Mouse (Mus musculus) heart, adult 9 months (tissue): ENCODE measurements around the gene Sf3a1.

Source experiments
- DNase-seq, 2 experiments: peaks; one replicate each; pipeline ENCODE4 v3.0.0; 2022; ENCODE audit warnings: low spot score in 2 of 2

Sf3a1 gene

GRCm38 (mm10) chr11:4134986-4135935, 24.9 kb upstream of the Sf3a1 start, which contains the start of gene Rnf215:
Rnf215 (plus strand) TSS chr11:4135202.
- DNase-seq, result peak; percentile 89

GRCm38 (mm10) chr11:4138964-4139363, 21.2 kb upstream of the Sf3a1 start:
- DNase-seq, result no peak

- DNase-seq, result no peak
These were observed 18.6 kb upstream of the Sf3a1 start for GRCm38 (mm10) chr11:4141505-4141904.

GRCm38 (mm10) chr11:4142352-4142751, 17.8 kb upstream of the Sf3a1 start:
- no peak for DNase-seq

- no peak for DNase-seq
These were observed 16.7 kb upstream of the Sf3a1 start for GRCm38 (mm10) chr11:4143281-4144062.

- DNase-seq, result no peak
These were observed 13.8 kb upstream of the Sf3a1 start for GRCm38 (mm10) chr11:4146381-4146780.

- DNase-seq, result no peak
These were observed 13.1 kb upstream of the Sf3a1 start for GRCm38 (mm10) chr11:4147098-4147497.

GRCm38 (mm10) chr11:4148120-4148519, 12.0 kb upstream of the Sf3a1 start:
- DNase-seq, result peak; percentile 36 to 68

- no peak for DNase-seq
These were observed 11.5 kb upstream of the Sf3a1 start for GRCm38 (mm10) chr11:4148536-4149156.

- DNase-seq, result no peak
These were observed 10.3 kb upstream of the Sf3a1 start for GRCm38 (mm10) chr11:4149886-4150285.

GRCm38 (mm10) chr11:4153694-4154093, 6.5 kb upstream of the Sf3a1 start:
- no peak for DNase-seq

- DNase-seq, result no peak
These were observed 4.5 kb upstream of the Sf3a1 start for GRCm38 (mm10) chr11:4155641-4156040.

GRCm38 (mm10) chr11:4158676-4159075, 1.5 kb upstream of the Sf3a1 start:
- DNase-seq, result no peak

GRCm38 (mm10) chr11:4160758-4161480, 769 bp downstream of the Sf3a1 start:
- no peak for DNase-seq

- no peak for DNase-seq
These were observed 4.6 kb downstream of the Sf3a1 start for GRCm38 (mm10) chr11:4164701-4165100.

GRCm38 (mm10) chr11:4166467-4167090, 6.4 kb downstream of the Sf3a1 start:
- no peak for DNase-seq

GRCm38 (mm10) chr11:4174586-4174985, 14.4 kb downstream of the Sf3a1 start:
- peak; percentile 81 to 84 for DNase-seq

GRCm38 (mm10) chr11:4177716-4178115, 17.6 kb downstream of the Sf3a1 start:
- peak; percentile 42 to 71 for DNase-seq

- DNase-seq, result no peak
These were observed 21.9 kb downstream of the Sf3a1 start for GRCm38 (mm10) chr11:4182061-4182460.

GRCm38 (mm10) chr11:4183511-4183910, 23.4 kb downstream of the Sf3a1 start:
- DNase-seq, result no peak
